Mouse (Mus musculus) right cerebral cortex, adult 2 months (tissue): ENCODE results near the gene Ciz1.

Experiments used
- DNase-seq, 2 experiments: peaks; one replicate each; pipeline ENCODE4 v3.0.0; 2021 to 2022; ENCODE audit warnings: low spot score in 2 of 2

Ciz1 gene

GRCm38 (mm10) chr2:32352151-32353006 lies at the start of gene Ciz1:
Gene Ciz1 (plus strand): TSS chr2:32352327.
- DNase-seq: peak; percentile 53 to 59

GRCm38 (mm10) chr2:32302952-32303351 lies 49.2 kb upstream of the Ciz1 start:
- DNase-seq: no peak

- DNase-seq: peak in 1 of 2 experiments; percentile 76
Measured at GRCm38 (mm10) chr2:32304145-32304832, 47.8 kb upstream of the Ciz1 start.

GRCm38 (mm10) chr2:32305668-32306067 lies 46.5 kb upstream of the Ciz1 start:
- no peak for DNase-seq

GRCm38 (mm10) chr2:32306176-32306575 lies 46.0 kb upstream of the Ciz1 start:
- DNase-seq: no peak

GRCm38 (mm10) chr2:32307247-32307798 lies 44.8 kb upstream of the Ciz1 start:
- no peak for DNase-seq

- peak; percentile 79 to 83 for DNase-seq
Measured at GRCm38 (mm10) chr2:32307941-32308760, 44.0 kb upstream of the Ciz1 start.

GRCm38 (mm10) chr2:32308870-32309568 lies 43.1 kb upstream of the Ciz1 start:
- DNase-seq: no peak

GRCm38 (mm10) chr2:32310096-32310845 lies 41.9 kb upstream of the Ciz1 start:
- no peak for DNase-seq

GRCm38 (mm10) chr2:32311443-32312317 lies 40.4 kb upstream of the Ciz1 start:
- DNase-seq: no peak

GRCm38 (mm10) chr2:32312318-32312964 lies 39.7 kb upstream of the Ciz1 start:
- DNase-seq: peak; percentile 50 to 55

GRCm38 (mm10) chr2:32314831-32315230 lies 37.3 kb upstream of the Ciz1 start:
- DNase-seq: no peak

- DNase-seq: peak in 1 of 2 experiments; percentile 35
Measured at GRCm38 (mm10) chr2:32315751-32316150, 36.4 kb upstream of the Ciz1 start.

- peak; percentile 29 to 53 for DNase-seq
Measured at GRCm38 (mm10) chr2:32316887-32317656, 35.1 kb upstream of the Ciz1 start.

- DNase-seq: no peak
Measured at GRCm38 (mm10) chr2:32317791-32318417, 34.2 kb upstream of the Ciz1 start.

- DNase-seq: no peak
Measured at GRCm38 (mm10) chr2:32318709-32319585, 33.2 kb upstream of the Ciz1 start.
